Mouse (Mus musculus) layer of hippocampus, adult 2 months (tissue): ENCODE data around the gene Il2rb. TPM values are rescaled to one million over a fixed set of nuclear protein-coding genes. Genes with fewer than 3 reads are reported as not detected.

Experiments
- DNase-seq, 2 experiments: peaks; one replicate each; pipeline ENCODE4 v3.0.0; 2022; ENCODE audit warnings: low spot score in 2 of 2
- H3K27ac ChIP-seq: fragments of 200-600 bp; 2 replicates; pipeline ENCODE4 v1.8.1; 2022
- H3K4me3 ChIP-seq: fragments of 200-600 bp; 2 replicates; pipeline ENCODE4 v1.8.1; 2022; ENCODE audit warnings: mild to moderate bottlenecking
- CTCF ChIP-seq: fragments of 200-600 bp; conservative IDR thresholded peaks from 2 replicates; pipeline ENCODE4 v1.8.1; 2022; ENCODE audit warnings: antibody characterized with exemption, mild to moderate bottlenecking, moderate library complexity
- total RNA-seq, 2 experiments: library from RNA; stranded (reverse); gene quantifications; 2 replicates each; pipeline ENCODE4 v1.2.3; 2021

Il2rb gene
- total RNA-seq, 2 experiments from 2014 or later, result 0.20 TPM; not detected in 1

GRCm38 (mm10) chr15:78447121-78447520 lies 48.0 kb downstream of the Il2rb start:
- Histone ChIP-seq H3K27ac (peak overlapping the region; percentile 80; the same call in 1 of the 2 replicates), H3K4me3 (no peak overlapping the region)
- no peak for DNase-seq
- TF ChIP-seq CTCF, result no peak

GRCm38 (mm10) chr15:78443857-78444256 lies 51.2 kb downstream of the Il2rb start:
- Histone ChIP-seq H3K27ac (no peak overlapping the region), H3K4me3 (no peak overlapping the region)
- no peak for DNase-seq
- TF ChIP-seq CTCF, result no peak

GRCm38 (mm10) chr15:78442231-78442630 lies 52.8 kb downstream of the Il2rb start:
- H3K4me3 ChIP-seq, result no peak overlapping the region
- H3K27ac ChIP-seq, result no peak overlapping the region
- no peak for TF ChIP-seq CTCF
- no peak for DNase-seq

GRCm38 (mm10) chr15:78438973-78439372 lies 56.1 kb downstream of the Il2rb start:
- H3K27ac ChIP-seq, result no peak overlapping the region
- TF ChIP-seq CTCF, result no peak
- DNase-seq, result no peak
- no peak overlapping the region for H3K4me3 ChIP-seq

- Histone ChIP-seq H3K4me3 (no peak overlapping the region), H3K27ac (no peak overlapping the region; the same call in 1 of the 2 replicates)
- no peak for DNase-seq
- no peak for TF ChIP-seq CTCF
Measured at GRCm38 (mm10) chr15:78438505-78438904, 56.6 kb downstream of the Il2rb start.

GRCm38 (mm10) chr15:78438018-78438394 lies 57.1 kb downstream of the Il2rb start:
- DNase-seq, result no peak
- no peak for TF ChIP-seq CTCF
- Histone ChIP-seq H3K4me3 (no peak overlapping the region), H3K27ac (peak overlapping the region; percentile 87)

- peak overlapping the region; percentile 20 for H3K4me3 ChIP-seq
- peak; percentile 37 to 43 for DNase-seq
- no peak for TF ChIP-seq CTCF
- H3K27ac ChIP-seq, result peak overlapping the region; percentile 87
Measured at GRCm38 (mm10) chr15:78437237-78438017, 57.6 kb downstream of the Il2rb start.

GRCm38 (mm10) chr15:78436380-78437192 lies 58.5 kb downstream of the Il2rb start:
- Histone ChIP-seq H3K27ac (peak overlapping the region; percentile 87), H3K4me3 (peak overlapping the region; percentile 20)
- peak; percentile 91 for DNase-seq
- peak; percentile 54 for TF ChIP-seq CTCF

GRCm38 (mm10) chr15:78435681-78436080 lies 59.4 kb downstream of the Il2rb start:
- no peak for DNase-seq
- H3K4me3 ChIP-seq, result no peak overlapping the region
- no peak for TF ChIP-seq CTCF
- peak overlapping the region; percentile 87 for H3K27ac ChIP-seq

GRCm38 (mm10) chr15:78434896-78435520 lies 60.1 kb downstream of the Il2rb start:
- TF ChIP-seq CTCF, result peak; percentile 84
- Histone ChIP-seq H3K4me3 (no peak overlapping the region), H3K27ac (peak overlapping the region; percentile 87)
- DNase-seq, result peak; percentile 46 to 66

- no peak overlapping the region for H3K27ac ChIP-seq
- no peak for TF ChIP-seq CTCF
- DNase-seq, result no peak
Measured at GRCm38 (mm10) chr15:78431541-78432121, 63.4 kb downstream of the Il2rb start.

GRCm38 (mm10) chr15:78430874-78431273 lies 64.2 kb downstream of the Il2rb start:
- Histone ChIP-seq H3K27ac (no peak overlapping the region), H3K4me3 (no peak overlapping the region)
- DNase-seq, result no peak
- TF ChIP-seq CTCF, result no peak

More at GRCm38 (mm10) chr15:78431541-78432121, 63.4 kb downstream of the Il2rb start:
- H3K4me3 ChIP-seq, result no peak overlapping the region
